Mouse (Mus musculus) erythroblast, embryonic 14.5 days (primary cell): Measurements from ENCODE around the gene Rab1a.

Experiments
- GATA1 ChIP-seq: IDR thresholded peaks from 2 replicates; pipeline ENCODE4 v1.6.1; 2012; ENCODE audit warnings: low read length, inconsistent platforms, mixed read lengths
- TAL1 ChIP-seq: IDR thresholded peaks from 3 replicates; pipeline ENCODE4 v1.6.1; 2012; ENCODE audit warnings: low read length, inconsistent platforms, mixed read lengths

GRCm38 (mm10) chr11:20228666-20229065 lies 27.4 kb downstream of the Rab1a start:
- TF ChIP-seq GATA1 (no peak), TAL1 (no peak)
